In genomic region chr10:39640817-39641226, GRCm38 (mm10) we compare ENCODE assay signal across 9 mouse cellular contexts. TPM values are rescaled to one million over a fixed set of nuclear protein-coding genes. Genes with fewer than 3 reads are reported as not detected.
DNase-seq lines count a peak whose midpoint lies in the region; ATAC-seq lines count a peak whose summit lies in the region.
"Had no signal": no experiment of that assay in that cellular context is flagged by ENCODE, and none has a peak within 500 bp of the region (broad histone marks: within the 10 kb centered on the region; RNA-seq: fewer than 3 reads in every experiment).

No protein-coding gene starts in this region.

- no peak overlapping the region for H3K4me3 ChIP-seq in embryonic facial prominence, embryonic 12.5 days
- no peak overlapping the region for H3K4me3 ChIP-seq in neural tube, embryonic 13.5 days

- no peak overlapping the region for H3K9ac ChIP-seq in embryonic facial prominence, embryonic 12.5 days
- no peak overlapping the region for H3K9ac ChIP-seq in neural tube, embryonic 13.5 days

- peak; percentile 59; the same call in 1 of the 2 replicates for ATAC-seq in embryonic facial prominence, embryonic 12.5 days (ENCODE audit: insufficient number of reproducible peaks, insufficient read depth, low FRiP score, low TSS enrichment)
- ATAC-seq in neural tube, embryonic 13.5 days (ENCODE audit: low read depth): peak; percentile 41; the same call in 1 of the 2 replicates

- intact Hi-C loops in heart, postnatal 25 days (cut with DNase I): no loop called here

- H3K36me3 ChIP-seq in embryonic facial prominence, embryonic 12.5 days: 0 out of 2 replicates have a peak, but pooled peaks cover 3% of the 10 kb centered on the region
- H3K36me3 ChIP-seq in neural tube, embryonic 13.5 days: peaks cover 11% of the 10 kb centered on the region

- peaks cover 35% of the 10 kb centered on the region for H3K4me1 ChIP-seq in embryonic facial prominence, embryonic 12.5 days
- H3K4me1 ChIP-seq in neural tube, embryonic 13.5 days (replicated peaks): peaks cover 30% of the 10 kb centered on the region

- WGBS in embryonic facial prominence, embryonic 12.5 days: 12% methylated on average over 4 of the region's 4 CpGs
- 19% methylated on average over 4 of the region's 4 CpGs for WGBS in neural tube, embryonic 13.5 days

- no peak overlapping the region for H3K4me2 ChIP-seq in embryonic facial prominence, embryonic 12.5 days (replicated peaks)
- no peak overlapping the region for H3K4me2 ChIP-seq in neural tube, embryonic 13.5 days

- no peaks in the 10 kb centered on the region for H3K9me3 ChIP-seq in embryonic facial prominence, embryonic 12.5 days
- H3K9me3 ChIP-seq in neural tube, embryonic 13.5 days: no peaks in the 10 kb centered on the region

- DNase-seq in heart, adult 11 months: peak; percentile 93
- no peak for DNase-seq in heart, postnatal 25 days (ENCODE audit: low spot score)
- DNase-seq in ES-CJ7 (ENCODE audit: low read depth, low spot score): peak; percentile 50
- DNase-seq in kidney, postnatal 14 days: peak; percentile 59
- no peak for DNase-seq in frontal cortex, postnatal 25 days (ENCODE audit: low spot score in 2 of 2)
- no peak for DNase-seq in spleen, postnatal 4 days (ENCODE audit: low spot score in 2 of 2)

- H3K27ac ChIP-seq in embryonic facial prominence, embryonic 12.5 days: peak overlapping the region; percentile 72; the same call in 1 of the 2 replicates
- peak overlapping the region; percentile 39; the same call in 1 of the 2 replicates for H3K27ac ChIP-seq in neural tube, embryonic 13.5 days (replicated peaks)
- H3K27ac ChIP-seq: macrophage had no signal

- no peaks in the 10 kb centered on the region for H3K27me3 ChIP-seq in embryonic facial prominence, embryonic 12.5 days
- no peaks in the 10 kb centered on the region for H3K27me3 ChIP-seq in neural tube, embryonic 13.5 days

RNA-seq across cellular contexts. Expression of gene Traf3ip2, which starts 28.1 kb away (rescaled TPM):
- 1 to 10 TPM; 5.0 to 8.0 TPM for total RNA-seq in heart, postnatal 25 days (2021)
- 11.4 and 12.4 TPM in 2 replicates for polyA plus RNA-seq in embryonic facial prominence, embryonic 12.5 days (2016; fragmentation: Nextera tagmentation; extraction: Ambion mirVana)
- 4.8 and 5.0 TPM in 2 replicates for polyA plus RNA-seq in neural tube, embryonic 13.5 days (2015; fragmentation: Nextera tagmentation; extraction: Ambion mirVana)

Comparison
In these comparisons a context has a peak if more than half of its experiments do, and no peak if none do; other contexts are left out.
1. DNase-seq: peak in heart, adult 11 months (single experiment), ES-CJ7 (single experiment) and kidney, postnatal 14 days (single experiment); none in heart, postnatal 25 days (single experiment), frontal cortex, postnatal 25 days (0 of 2) and spleen, postnatal 4 days (0 of 2).